Mouse (Mus musculus): ENCODE data around the gene Zfp36.

GRCm38 (mm10) chr7:28334534-28334933 is 45.5 kb downstream of the Zfp36 start:
- no peak for TF ChIP-seq CTCF (IDR thresholded peaks at IDR 0.05; ENCODE audit: low read depth, low read length)
- TF ChIP-seq TAL1 (conservative IDR thresholded peaks at IDR 0.05; ENCODE audit: low read depth, low read length), result no peak
- no peak for TF ChIP-seq GATA1 (IDR thresholded peaks at IDR 0.05; ENCODE audit: borderline replicate concordance, low read length)
- no peak for TF ChIP-seq POLR2AphosphoS5 (IDR thresholded peaks at IDR 0.05; ENCODE audit: insufficient replicate concordance, low read depth, low read length)

Data from G1E (cell line).